Mouse (Mus musculus) thymus, adult 2 months (tissue): ENCODE measurements around the gene Thbs2.

Experiments used
- CTCF ChIP-seq: fragments of 200-500 bp; IDR thresholded peaks from 2 replicates; pipeline ENCODE4 v1.5.1; 2012; ENCODE audit warnings: mild to moderate bottlenecking, control low read depth, low read length, moderate library complexity, borderline replicate concordance; ENCODE audit not compliant: control insufficient read depth, poor library complexity, insufficient read depth; ENCODE audit errors: extremely low read depth
- POLR2A ChIP-seq: fragments of 200-500 bp; IDR thresholded peaks from 2 replicates; pipeline ENCODE4 v1.6.1; 2012; ENCODE audit warnings: mild to moderate bottlenecking, low read length, control low read depth, moderate library complexity; ENCODE audit not compliant: control insufficient read depth, poor library complexity, insufficient read depth; ENCODE audit errors: extremely low read depth

DNA sequence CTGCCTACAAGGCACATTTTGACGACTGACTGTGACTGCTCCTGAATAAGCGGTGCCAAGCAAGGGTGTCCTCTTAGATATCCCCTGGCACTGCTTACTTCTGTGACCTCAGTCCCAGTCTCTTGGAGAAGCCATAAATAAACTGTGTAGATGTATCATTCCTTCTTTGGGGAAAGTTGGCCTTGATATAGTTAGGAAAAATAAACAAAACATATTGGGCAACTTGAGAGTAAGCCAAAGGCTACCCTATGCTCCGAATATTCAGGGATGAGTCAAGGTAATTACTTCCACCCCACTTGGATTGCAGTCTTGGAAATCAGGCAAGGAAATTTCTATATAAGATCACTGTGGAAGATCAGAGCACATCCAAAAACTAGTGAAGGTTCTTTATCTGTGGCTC lies 74.0 kb downstream of the Thbs2 start:
- no peak for TF ChIP-seq CTCF
- TF ChIP-seq POLR2A: no peak
